Mouse (Mus musculus): Measurements from ENCODE around the gene Ephb1. TPM values are rescaled to one million over a fixed set of nuclear protein-coding genes. Genes with fewer than 3 reads are reported as not detected.

The Ephb1 gene
- total and polyA plus RNA-seq, 3 experiments = not detected

DNA sequence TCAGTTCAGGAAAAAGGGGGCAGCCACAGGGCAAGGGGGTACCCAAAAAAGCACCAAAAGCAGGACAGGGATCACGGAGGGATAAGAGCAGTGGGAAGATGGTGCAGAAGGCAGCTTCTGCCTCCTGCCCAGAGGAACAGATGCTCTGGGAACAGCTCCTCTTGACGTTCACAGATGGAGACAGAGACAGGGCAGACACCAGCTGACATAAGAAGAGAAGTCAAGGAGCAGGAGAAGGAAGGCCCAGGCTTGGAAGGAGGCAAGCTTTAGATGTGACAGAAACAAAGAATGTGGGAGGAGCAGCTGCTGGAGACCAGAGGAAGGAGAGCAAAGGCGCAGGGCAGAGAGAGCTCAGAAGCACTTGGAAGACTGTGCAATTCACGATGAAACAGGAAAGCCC lies 398.3 kb downstream of the Ephb1 start:
- Histone ChIP-seq H3K27me3 (ENCODE audit: control insufficient read depth in 1 of 2, insufficient read depth in 2 of 2, low read length in 2 of 2) (no peaks in the 10 kb centered on the region), H3K4me1 (ENCODE audit: control insufficient read depth in 1 of 2, insufficient read depth in 2 of 2, low read length in 2 of 2) (no peaks in the 10 kb centered on the region), H3K9me3 (replicated peaks; ENCODE audit: insufficient read depth, low read length) (no peaks in the 10 kb centered on the region), H3K4me3 (ENCODE audit: control insufficient read depth in 1 of 2, insufficient read depth in 1 of 2, low read depth in 2 of 2, low read length in 2 of 2) (no peak overlapping the region), H3K27ac (ENCODE audit: control insufficient read depth, low read depth, low read length) (no peak overlapping the region), H3K9ac (ENCODE audit: control insufficient read depth, low read depth, low read length, poor library complexity, severe bottlenecking) (no peak overlapping the region), H3K36me3 (ENCODE audit: control insufficient read depth in 1 of 2, insufficient read depth in 2 of 2, low read length in 2 of 2) (no peaks in the 10 kb centered on the region), H3K79me2 (ENCODE audit: control insufficient read depth, insufficient read depth, low read length, poor library complexity) (no peaks in the 10 kb centered on the region)
- DNase-seq (ENCODE audit: low read depth, low spot score) = no peak
- TF ChIP-seq CTCF (IDR thresholded peaks at IDR 0.05 in 2 of 3, conservative IDR thresholded peaks at IDR 0.05 in 1 of 3; ENCODE audit: control insufficient read depth in 1 of 3, insufficient read depth in 1 of 3, low read depth in 2 of 3, low read length in 3 of 3, poor library complexity in 1 of 3, severe bottlenecking in 1 of 3) = no peak
- TF ChIP-seq ZC3H11A (IDR thresholded peaks at IDR 0.05; ENCODE audit: low read depth, low read length) = no peak
- no peak for TF ChIP-seq TBP (IDR thresholded peaks at IDR 0.05; ENCODE audit: low read depth, low read length)
- TF ChIP-seq CHD2 (IDR thresholded peaks at IDR 0.05; ENCODE audit: low read length) = no peak
- TF ChIP-seq POLR2AphosphoS5 (IDR thresholded peaks at IDR 0.05; ENCODE audit: borderline replicate concordance, low read depth, low read length) = no peak
- TF ChIP-seq ELF1 (IDR thresholded peaks at IDR 0.05; ENCODE audit: low read depth, low read length) = no peak
- no peak for TF ChIP-seq POLR2AphosphoS2 (IDR thresholded peaks at IDR 0.05; ENCODE audit: low read length)

DNA sequence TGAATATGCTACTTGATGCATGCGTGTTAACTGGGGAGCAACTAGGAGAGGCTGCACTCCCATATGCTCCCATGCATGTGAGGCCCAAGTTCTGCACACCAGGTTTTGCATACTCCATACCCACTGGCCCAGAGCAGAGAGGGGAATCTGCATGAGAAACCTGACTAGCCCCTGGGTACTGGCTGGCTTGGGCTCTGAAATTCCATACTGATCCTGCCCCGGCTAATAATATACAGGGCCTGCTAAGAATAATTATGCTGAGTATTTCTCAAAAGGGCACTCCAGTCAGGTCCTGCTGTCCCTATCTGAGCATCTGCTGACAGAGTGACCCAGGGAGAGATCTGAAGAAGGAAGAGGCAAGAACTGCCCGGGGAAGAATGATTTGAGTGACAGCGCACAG lies 400.0 kb downstream of the Ephb1 start:
- no peak overlapping the region for H3K4me3 ChIP-seq (ENCODE audit: control insufficient read depth in 1 of 2, insufficient read depth in 1 of 2, low read depth in 2 of 2, low read length in 2 of 2)
- TF ChIP-seq ETS1 (IDR thresholded peaks at IDR 0.05; ENCODE audit: low read depth, low read length) (no peak), JUND (IDR thresholded peaks at IDR 0.05; ENCODE audit: low read depth, low read length) (no peak), GABPA (IDR thresholded peaks at IDR 0.05; ENCODE audit: low read depth, low read length) (no peak), ZNF384 (IDR thresholded peaks at IDR 0.05; ENCODE audit: low read depth, low read length) (no peak), ELF1 (IDR thresholded peaks at IDR 0.05; ENCODE audit: low read depth, low read length) (no peak), KAT2A (conservative IDR thresholded peaks at IDR 0.05; ENCODE audit: low read depth, low read length) (no peak), MAX (IDR thresholded peaks at IDR 0.05; ENCODE audit: low read length) (no peak), CHD1 (IDR thresholded peaks at IDR 0.05; ENCODE audit: low read depth, low read length) (no peak), BHLHE40 (IDR thresholded peaks at IDR 0.05; ENCODE audit: borderline replicate concordance, low read depth, low read length) (no peak), HCFC1 (IDR thresholded peaks at IDR 0.05; ENCODE audit: low read depth, low read length) (no peak), MYB (IDR thresholded peaks at IDR 0.05; ENCODE audit: low read depth, low read length) (no peak), NELFE (IDR thresholded peaks at IDR 0.05; ENCODE audit: low read depth, low read length) (no peak), NRF1 (IDR thresholded peaks at IDR 0.05; ENCODE audit: insufficient read depth, low read depth, low read length, poor library complexity, severe bottlenecking) (no peak), CTCF (IDR thresholded peaks at IDR 0.05 in 2 of 3, conservative IDR thresholded peaks at IDR 0.05 in 1 of 3; ENCODE audit: control insufficient read depth in 1 of 3, insufficient read depth in 1 of 3, low read depth in 2 of 3, low read length in 3 of 3, poor library complexity in 1 of 3, severe bottlenecking in 1 of 3) (no peak), GATA1 (IDR thresholded peaks at IDR 0.05; ENCODE audit: low read depth, low read length) (no peak), USF1 (IDR thresholded peaks at IDR 0.05; ENCODE audit: low read depth, low read length) (no peak), TBP (IDR thresholded peaks at IDR 0.05; ENCODE audit: low read depth, low read length) (no peak), POLR2AphosphoS5 (IDR thresholded peaks at IDR 0.05; ENCODE audit: borderline replicate concordance, low read depth, low read length) (no peak)
- DNase-seq (ENCODE audit: low read depth, low spot score) = no peak
- H3K79me2 ChIP-seq (ENCODE audit: control insufficient read depth, insufficient read depth, low read length, poor library complexity) = no peaks in the 10 kb centered on the region
- no peak overlapping the region for H3K9ac ChIP-seq (ENCODE audit: control insufficient read depth, low read depth, low read length, poor library complexity, severe bottlenecking)
- H3K9me3 ChIP-seq (replicated peaks; ENCODE audit: insufficient read depth, low read length) = no peaks in the 10 kb centered on the region
- no peak overlapping the region for H3K27ac ChIP-seq (ENCODE audit: control insufficient read depth, low read depth, low read length)
- no peaks in the 10 kb centered on the region for H3K27me3 ChIP-seq (ENCODE audit: control insufficient read depth in 1 of 2, insufficient read depth in 2 of 2, low read length in 2 of 2)
- no peaks in the 10 kb centered on the region for H3K4me1 ChIP-seq (ENCODE audit: control insufficient read depth in 1 of 2, insufficient read depth in 2 of 2, low read length in 2 of 2)
- H3K36me3 ChIP-seq (ENCODE audit: control insufficient read depth in 1 of 2, insufficient read depth in 2 of 2, low read length in 2 of 2) = no peaks in the 10 kb centered on the region
